Mouse (Mus musculus) liver, postnatal 0 days (tissue): Measurements from ENCODE around the gene Nfatc3.

ENCODE experiments used
- CTCF ChIP-seq: sonication (generic); IDR thresholded peaks from 2 replicates; pipeline ENCODE4 v1.5.1; 2016; ENCODE audit warnings: antibody characterized with exemption, low read depth
- EP300 ChIP-seq: IDR thresholded peaks from 2 replicates; pipeline ENCODE4 v1.6.1; 2016; ENCODE audit warnings: antibody characterized with exemption, low read depth, mild to moderate bottlenecking

DNA sequence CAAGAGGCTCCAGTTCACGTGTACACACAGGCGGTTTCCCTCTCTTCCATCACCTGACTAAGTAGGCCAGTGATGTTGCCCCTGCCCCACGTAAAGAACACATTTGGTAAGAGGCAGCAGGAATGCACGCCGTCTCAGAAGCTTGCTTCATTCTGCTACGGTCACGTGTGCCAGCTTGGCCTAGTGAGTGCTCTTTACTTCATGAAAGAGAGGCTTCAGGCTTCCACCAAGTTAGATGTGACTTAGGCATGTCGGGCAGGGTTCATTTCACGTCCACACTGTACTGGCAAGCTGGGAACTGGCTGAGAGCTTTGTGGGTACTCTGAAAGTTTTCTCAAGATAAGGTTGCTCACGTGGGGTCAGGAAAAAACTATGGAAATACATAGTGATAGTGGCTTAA, 19.9 kb upstream of the Nfatc3 start:
- TF ChIP-seq CTCF: no peak
- no peak for TF ChIP-seq EP300
